Mouse (Mus musculus) lung, adult 2 months (tissue): Measurements from ENCODE around the gene Zfp91. TPM values are rescaled to one million over a fixed set of nuclear protein-coding genes. Genes with fewer than 3 reads are reported as not detected.

Experiments
- DNase-seq: peaks from one replicate; pipeline ENCODE4 v3.0.0; 2022
- H3K4me1 ChIP-seq: fragments of 200-500 bp; 2 replicates; pipeline ENCODE4 v1.6.1; 2011; ENCODE audit warnings: low read length; ENCODE audit not compliant: control insufficient read depth, insufficient read depth
- H3K4me3 ChIP-seq: fragments of 200-500 bp; replicated peaks from 2 replicates; pipeline ENCODE3; 2011; ENCODE audit warnings: low read depth, mild to moderate bottlenecking, control low read depth, low read length; ENCODE audit errors: extremely low read depth
- CTCF ChIP-seq: fragments of 200-500 bp; IDR thresholded peaks from 2 replicates; pipeline ENCODE4 v1.5.1; 2011; ENCODE audit warnings: mild to moderate bottlenecking, low read length, control low read depth; ENCODE audit not compliant: insufficient read depth
- POLR2A ChIP-seq: fragments of 200-500 bp; IDR thresholded peaks from 2 replicates; pipeline ENCODE4 v1.6.1; 2011; ENCODE audit warnings: low read depth, mild to moderate bottlenecking, control low read depth, low read length, borderline replicate concordance; ENCODE audit errors: extremely low read depth
- WGBS: fragments of 180-500 bp; shearing (Covaris S2); methylation state at CpG from one replicate; pipeline ENCODE4 v1.1.7; 2018; 5-methylcytosine and 5-hydroxymethylcytosine counted together
- polyA plus RNA-seq: library from polyadenylated mRNA; depleted of rRNA; stranded (reverse); fragments of >200 nt; gene quantifications from 2 replicates; pipeline ENCODE4 v1.2.3, GENCODE M21; 2012; rRNA removed

Gene Zfp91
- polyA plus RNA-seq: 10.9 and 14.7 TPM in 2 replicates

DNA sequence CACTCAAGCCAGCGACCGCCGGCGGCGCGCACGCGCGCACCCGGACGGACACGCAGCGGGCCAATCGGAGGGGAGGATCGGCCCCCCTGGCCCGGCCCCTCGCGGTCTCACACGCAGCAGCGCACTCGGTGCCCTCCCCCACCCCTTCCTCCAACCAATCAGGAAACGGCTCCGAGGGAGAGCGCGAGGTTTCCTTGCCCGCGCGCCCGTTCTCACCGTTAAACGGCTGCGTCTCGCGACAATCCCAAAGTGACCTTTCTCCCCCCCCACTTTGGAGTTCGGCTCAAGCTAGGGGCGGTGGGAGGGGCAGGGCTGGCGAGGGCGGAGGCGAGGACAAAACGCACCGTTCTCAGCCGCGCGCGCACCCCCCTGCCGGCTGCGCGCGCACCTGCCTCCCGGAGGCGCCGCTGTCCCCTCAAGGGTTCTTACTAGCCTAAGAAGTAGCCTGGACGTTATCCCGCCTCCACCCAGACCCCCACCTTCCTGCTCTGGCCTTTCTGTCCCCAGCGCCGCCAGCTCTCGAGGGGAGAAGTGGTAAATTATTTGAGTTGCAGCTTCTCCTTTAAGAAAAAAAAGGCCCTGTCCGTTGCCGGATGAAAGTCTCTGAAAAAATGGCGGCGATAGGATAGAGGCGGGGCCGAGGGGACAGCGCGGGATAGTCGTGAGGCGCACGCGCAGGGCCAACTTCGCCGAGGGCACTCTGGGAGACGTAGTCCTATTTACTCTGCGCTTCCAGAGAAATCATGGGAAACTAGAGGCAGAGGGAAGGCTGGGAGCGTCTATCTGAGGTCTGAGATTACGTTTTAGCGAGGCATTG is at the start of gene Zfp91, which contains the start of gene Lpxn:
Zfp91 (minus strand) TSS at position 616 of the 817 bp plus-strand sequence.
Lpxn (plus strand) TSS at position 683 of the 817 bp plus-strand sequence.
- peak; percentile 65; the same call in 1 of the 2 replicates for TF ChIP-seq POLR2A
- no peak for TF ChIP-seq CTCF
- peaks cover 3% of the 10 kb centered on the region; the same call in 1 of the 2 replicates for H3K4me1 ChIP-seq
- H3K4me3 ChIP-seq: peak within 1 kb of the TSS; percentile 93
- peak; percentile 89 for DNase-seq
- WGBS: under 1% methylated on average over 76 of the region's 76 CpGs

DNA sequence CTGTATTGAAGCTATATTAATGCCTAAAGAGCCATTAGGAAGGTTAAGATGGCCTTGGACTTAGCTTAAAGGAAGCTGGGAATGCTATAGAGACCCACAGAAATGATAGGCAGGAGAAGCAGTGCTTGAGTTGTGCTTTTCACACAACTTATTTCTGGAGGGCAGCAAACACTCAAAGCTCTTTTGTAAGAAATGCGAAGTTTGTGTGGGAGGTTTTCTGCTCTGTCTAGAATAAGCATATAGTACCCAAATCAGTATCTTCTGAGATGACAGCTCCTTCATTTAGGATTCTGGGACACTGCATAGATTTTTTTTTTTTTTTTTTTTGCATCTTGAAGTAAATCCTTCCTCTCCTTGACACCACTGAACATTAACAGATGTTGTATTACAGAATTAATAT is 42.6 kb upstream of the Zfp91 start:
- DNase-seq: no peak
- H3K4me3 ChIP-seq: no peak overlapping the region
- WGBS: 89% methylated on average over 1 of the region's 1 CpGs

DNA sequence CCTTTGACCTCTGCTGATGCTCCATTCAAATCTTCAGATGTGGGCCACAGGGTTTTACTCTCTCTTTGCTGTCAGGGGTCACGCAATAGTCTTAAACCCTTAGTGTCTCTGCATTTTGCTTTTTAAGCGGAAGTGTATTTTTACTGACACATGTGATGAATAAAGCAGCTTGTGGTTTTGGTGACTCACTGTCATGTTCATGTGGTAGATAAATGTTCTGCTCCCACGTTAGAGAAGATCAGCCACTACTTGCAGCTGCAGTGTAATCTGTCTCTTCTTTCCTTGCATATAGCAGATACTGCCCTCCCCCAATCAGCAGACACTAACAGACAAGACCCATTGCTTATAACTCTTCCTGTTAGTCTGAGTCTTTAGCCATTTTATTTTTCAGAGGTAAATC is 37.7 kb upstream of the Zfp91 start:
- DNase-seq: no peak
- no peak for TF ChIP-seq CTCF
- TF ChIP-seq POLR2A: no peak
- Histone ChIP-seq H3K4me1 (no peaks in the 10 kb centered on the region), H3K4me3 (no peak overlapping the region)
- WGBS: 67% methylated on average over 3 of the region's 3 CpGs

More for the DNA sequence above, 42.6 kb upstream of the Zfp91 start:
- TF ChIP-seq POLR2A (no peak), CTCF (no peak)
- H3K4me1 ChIP-seq: no peaks in the 10 kb centered on the region

DNA sequence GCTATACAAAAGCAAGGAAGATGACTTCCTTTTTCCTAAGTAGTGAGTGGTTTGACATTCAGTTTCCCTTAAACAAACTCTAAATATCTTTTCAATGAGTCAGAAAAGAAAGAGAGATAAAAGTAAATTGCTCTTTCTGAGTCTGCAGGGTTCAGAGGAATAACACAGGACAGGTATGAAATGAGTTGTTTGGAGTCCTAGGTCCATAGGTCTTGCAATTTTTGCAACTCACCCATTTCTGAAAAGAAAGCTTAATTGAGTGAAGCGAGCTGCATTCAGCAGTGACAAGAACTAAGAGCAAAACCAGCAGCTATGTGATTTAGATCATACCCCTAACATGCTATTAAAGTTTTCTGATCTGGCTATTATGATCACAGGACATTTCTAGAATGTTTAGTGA is 35.6 kb upstream of the Zfp91 start:
- TF ChIP-seq CTCF (no peak), POLR2A (no peak)
- 59% methylated on average over 1 of the region's 1 CpGs for WGBS
- DNase-seq: no peak
- Histone ChIP-seq H3K4me1 (no peaks in the 10 kb centered on the region), H3K4me3 (no peak overlapping the region)

DNA sequence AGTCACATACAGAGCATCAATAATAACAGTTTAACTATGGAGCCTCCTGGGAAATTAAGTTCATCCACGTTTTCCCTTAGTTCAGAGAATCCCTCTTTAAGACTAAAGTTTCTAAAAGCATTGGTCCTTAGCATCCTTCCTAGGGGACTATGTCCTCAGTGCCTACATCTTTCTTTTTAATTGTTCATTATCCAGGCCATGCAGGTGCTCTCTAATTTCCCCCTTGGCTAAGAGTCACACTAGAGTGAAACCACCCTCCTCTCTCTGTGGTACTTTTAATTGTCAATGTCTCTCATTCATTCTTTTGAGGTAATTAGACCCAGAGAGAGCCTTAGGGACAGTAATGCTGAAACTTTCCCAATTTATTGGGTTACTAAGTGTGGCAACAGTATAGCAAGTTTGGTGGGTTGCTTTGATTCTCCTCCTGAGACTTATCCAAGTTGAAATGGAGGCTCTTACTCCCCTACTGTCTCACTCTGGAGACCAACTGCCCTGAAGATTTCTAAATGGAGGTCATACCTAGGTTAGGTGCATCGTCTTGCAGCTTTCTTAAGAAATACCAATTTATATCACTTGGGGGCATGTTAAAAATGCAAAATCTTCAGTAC is 35.0 kb upstream of the Zfp91 start:
- no peaks in the 10 kb centered on the region for H3K4me1 ChIP-seq
- H3K4me3 ChIP-seq: no peak overlapping the region
- no peak for DNase-seq
- TF ChIP-seq CTCF (no peak), POLR2A (no peak)
- 72% methylated on average over 2 of the region's 2 CpGs for WGBS

DNA sequence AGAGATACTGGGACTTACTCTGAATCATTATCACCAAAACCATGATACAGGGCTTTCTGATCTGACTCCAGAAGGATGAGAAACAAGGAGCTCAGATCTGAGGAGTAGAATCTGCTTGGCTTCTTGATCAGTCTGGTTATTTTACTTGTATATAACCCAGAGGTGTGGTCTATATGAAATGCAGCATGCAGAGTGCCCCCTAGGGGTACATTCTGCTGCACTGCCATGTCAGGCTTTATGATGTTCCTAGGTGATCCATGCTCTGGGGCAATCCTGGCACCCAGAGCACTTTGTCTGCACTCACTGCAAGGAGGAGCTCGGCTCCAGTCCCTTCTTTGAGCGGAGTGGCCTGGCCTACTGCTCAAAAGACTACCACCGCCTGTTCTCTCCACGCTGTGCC is 28.6 kb upstream of the Zfp91 start:
- DNase-seq: no peak
- TF ChIP-seq CTCF (no peak), POLR2A (no peak)
- no peak overlapping the region for H3K4me3 ChIP-seq
- 76% methylated on average over 4 of the region's 4 CpGs for WGBS
- no peaks in the 10 kb centered on the region for H3K4me1 ChIP-seq

DNA sequence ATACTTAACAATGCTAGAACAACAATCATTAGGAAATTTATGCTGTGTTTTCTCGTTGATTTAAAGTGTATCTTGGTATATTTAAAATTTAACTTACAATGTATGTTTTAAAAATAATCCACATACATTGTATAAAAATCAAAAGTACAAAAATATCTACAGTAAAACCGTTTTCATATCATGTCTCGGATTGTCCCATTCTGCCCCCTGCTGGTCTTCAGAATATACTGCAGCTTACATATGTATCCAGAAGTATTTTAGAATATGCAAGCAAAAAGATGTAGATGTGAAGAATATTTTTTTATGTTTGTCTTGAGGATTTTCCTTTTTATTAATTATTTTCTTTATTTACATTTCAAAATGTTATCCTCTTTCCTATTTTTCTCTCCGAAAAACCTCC is 24.5 kb upstream of the Zfp91 start:
- 26% methylated on average over 4 of the region's 4 CpGs for WGBS
- DNase-seq: no peak
- Histone ChIP-seq H3K4me3 (no peak overlapping the region), H3K4me1 (no peaks in the 10 kb centered on the region)
- TF ChIP-seq POLR2A: no peak
- no peak for TF ChIP-seq CTCF

DNA sequence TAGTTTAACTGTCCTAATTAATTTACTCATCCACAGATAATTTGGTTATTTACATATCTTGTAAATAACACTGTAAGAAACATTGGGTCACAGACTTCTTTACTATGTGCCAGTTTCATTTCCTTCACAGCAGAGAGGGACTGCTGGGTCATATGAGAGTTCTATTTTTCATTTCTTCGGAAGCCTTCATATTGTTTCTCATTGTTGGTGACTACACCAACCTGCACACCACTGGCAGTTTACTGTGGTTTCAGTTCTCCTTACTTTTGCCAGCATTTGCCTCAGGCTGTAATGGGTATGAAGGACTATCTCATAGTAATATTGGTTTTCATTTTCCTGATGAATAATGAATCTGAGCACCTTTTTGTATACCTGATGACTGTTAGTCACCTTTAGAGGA is 22.6 kb upstream of the Zfp91 start:
- no peak for DNase-seq
- WGBS: 57% methylated on average over 1 of the region's 1 CpGs
- TF ChIP-seq POLR2A: no peak
- TF ChIP-seq CTCF: no peak
- no peak overlapping the region for H3K4me3 ChIP-seq
- H3K4me1 ChIP-seq: no peaks in the 10 kb centered on the region

DNA sequence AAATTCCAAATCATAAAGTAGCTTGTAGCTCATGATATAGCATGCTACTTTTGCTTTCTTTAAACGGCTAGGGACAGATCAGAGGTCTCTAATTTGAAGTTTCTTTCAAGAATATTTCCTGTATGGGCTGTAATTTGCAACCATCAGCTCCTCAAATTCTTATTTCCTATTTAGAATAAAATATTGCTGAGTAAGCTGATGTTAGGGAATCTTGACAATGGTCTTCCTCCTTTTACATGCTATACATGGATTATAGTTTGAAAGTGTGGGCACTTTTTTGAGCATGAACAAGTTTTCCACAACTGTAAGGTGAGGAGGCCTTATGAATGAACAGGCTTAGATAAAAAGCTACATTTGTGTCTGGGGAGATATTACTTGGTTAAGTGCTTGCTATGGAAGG is 18.0 kb upstream of the Zfp91 start:
- Histone ChIP-seq H3K4me1 (no peaks in the 10 kb centered on the region), H3K4me3 (no peak overlapping the region)
- 52% methylated on average over 1 of the region's 1 CpGs for whole genome bisulfite sequencing
- DNase-seq: no peak
- TF ChIP-seq POLR2A: no peak
- TF ChIP-seq CTCF: no peak

DNA sequence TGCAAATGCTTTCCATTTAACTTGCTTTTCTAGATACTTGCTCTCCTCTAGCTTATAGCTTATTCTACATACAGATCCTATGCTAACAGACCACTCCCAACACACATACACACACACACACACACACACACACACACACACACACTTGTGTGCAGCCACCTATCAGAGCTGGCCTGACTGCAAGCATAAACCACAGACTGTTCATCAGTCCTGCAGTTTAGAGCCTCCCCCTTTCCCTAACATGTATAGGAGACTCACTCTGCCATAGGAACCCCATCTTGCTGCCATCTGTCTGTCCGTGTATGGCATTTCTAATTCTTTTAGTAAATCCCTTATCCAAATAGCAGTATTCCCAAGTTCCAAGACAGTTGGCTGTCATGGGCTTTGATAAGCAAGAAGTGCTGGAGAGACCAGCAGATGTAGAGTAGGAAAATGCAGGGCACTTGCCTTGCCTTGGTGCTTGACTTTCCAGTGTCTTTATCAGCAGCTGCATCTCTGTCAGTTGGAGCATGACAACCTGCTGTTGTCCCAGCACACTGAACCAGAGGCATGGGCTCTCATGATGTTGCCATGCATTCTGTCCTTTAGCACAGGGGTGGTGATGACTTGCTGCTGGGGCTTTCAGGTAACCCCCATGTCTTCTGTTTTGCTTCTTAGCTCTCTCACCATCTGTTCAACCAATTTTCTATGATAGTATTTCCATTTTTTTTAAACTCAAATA is 16.9 kb upstream of the Zfp91 start:
- WGBS: 43% methylated on average over 1 of the region's 1 CpGs
- DNase-seq: no peak
- Histone ChIP-seq H3K4me1 (no peaks in the 10 kb centered on the region), H3K4me3 (no peak overlapping the region)
- TF ChIP-seq POLR2A (no peak), CTCF (no peak)
